Mouse (Mus musculus) cerebellum, adult (tissue): ENCODE measurements around the gene Polr2e.
A peak's percentile ranks its signal among the peaks of the same experiment; 100 is the strongest.

Experiments used
- ATAC-seq: cut with Nextera tagmentation; 2 replicates; pipeline ENCODE4 v1.9.2; 2017; ENCODE audit warnings: mild to moderate bottlenecking, moderate library complexity, mixed read lengths; ENCODE audit not compliant: insufficient number of reproducible peaks, low FRiP score, low TSS enrichment

The Polr2e gene

DNA sequence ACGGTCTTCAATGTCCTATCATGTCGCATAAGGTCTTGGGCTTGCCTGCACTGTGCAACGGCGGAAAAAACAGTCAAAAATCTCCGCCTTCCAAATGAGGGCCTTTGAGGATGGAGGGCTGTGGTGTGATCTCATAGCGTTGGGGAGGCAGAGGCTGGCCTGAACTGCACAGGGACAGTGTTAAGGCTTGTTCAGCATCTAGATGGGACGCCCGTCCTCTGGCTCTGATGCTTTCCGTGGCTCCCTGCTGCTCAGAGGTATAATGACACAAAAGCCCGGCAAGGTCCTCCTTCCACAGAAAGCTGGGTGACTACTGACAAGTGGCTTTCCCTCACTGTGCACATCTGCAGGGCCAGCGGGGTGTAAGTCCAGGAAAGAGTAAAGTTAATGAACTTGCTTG, 19.4 kb downstream of the Polr2e start:
- ATAC-seq, result no peak

DNA sequence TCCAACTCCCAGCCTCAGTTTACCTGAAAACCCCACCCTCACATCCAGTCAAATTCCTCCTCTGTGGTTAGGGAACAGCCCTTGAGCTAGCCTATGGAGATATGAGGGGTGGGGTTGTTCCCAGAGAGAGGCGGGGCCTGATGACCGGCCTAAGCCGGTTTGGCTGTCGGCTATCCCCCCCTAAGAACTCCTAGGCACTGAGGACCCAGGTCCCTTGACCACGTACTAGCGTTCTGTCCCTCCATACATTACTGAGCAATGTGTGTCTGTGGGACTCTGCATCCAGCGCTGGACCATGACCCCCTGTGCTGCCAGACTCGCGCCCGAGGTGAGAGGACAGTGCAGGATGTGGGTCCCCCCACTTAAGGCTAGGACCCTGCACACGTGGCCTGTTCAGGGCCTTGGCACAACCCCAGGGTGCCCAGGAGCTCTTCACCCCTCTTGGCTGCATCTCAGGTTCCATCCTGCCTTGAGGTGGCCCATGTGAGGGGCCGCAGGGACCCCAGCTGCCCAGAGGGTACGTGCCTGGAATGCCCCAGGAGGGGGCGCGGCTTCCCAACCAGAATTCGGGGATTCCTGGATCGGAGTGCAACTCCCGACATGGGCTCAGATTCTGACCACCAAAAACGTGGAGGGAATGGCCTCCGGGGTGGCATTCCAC, 20.0 kb downstream of the Polr2e start:
- no peak for ATAC-seq

DNA sequence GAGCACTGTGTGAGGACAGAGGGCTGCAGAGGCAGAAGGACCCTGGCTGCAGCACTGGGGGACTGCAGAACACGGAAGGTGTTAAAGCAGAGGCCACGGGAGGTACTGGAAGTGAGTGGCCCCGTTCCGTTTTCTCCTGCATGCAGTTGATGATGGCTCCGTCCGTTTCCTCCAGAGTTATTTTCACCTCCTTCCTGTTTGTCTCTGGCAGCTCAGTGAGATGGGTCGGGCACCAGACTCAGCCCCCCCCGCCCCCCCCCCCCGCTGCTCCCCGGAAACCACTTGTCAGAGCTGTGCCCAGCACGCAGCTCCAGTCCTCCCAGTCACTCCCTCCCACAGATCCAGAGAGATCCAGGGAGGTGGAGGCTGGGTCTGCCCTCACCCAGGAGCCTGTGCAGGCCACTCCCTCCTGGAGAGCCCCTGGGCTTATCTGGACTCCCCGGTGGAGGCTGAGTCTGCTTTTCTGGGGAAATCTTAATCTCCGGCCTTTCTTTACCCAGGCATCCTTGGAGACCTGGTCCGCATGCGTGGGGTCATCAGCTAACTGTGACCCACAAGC, 20.8 kb downstream of the Polr2e start:
- no peak for ATAC-seq

DNA sequence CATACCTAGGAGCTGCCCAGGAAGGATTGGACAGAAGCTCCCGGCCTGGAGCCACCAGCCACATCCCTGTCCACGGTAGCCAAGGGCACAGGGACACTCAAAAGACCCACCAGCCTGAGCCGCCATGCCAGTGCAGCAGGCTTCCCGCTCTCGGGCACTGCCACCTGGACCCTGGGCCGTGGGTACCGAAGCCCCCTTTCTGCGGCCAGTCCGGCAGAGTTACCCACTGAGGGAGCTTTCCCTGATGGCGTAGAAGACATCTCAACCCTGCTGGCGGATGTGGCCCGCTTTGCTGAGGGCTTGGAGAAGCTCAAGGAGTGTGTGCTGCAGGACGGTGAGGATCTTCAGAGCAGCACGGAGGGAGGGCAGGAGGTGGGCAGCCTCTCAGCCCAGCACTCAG, 21.8 kb downstream of the Polr2e start:
- no peak for ATAC-seq

DNA sequence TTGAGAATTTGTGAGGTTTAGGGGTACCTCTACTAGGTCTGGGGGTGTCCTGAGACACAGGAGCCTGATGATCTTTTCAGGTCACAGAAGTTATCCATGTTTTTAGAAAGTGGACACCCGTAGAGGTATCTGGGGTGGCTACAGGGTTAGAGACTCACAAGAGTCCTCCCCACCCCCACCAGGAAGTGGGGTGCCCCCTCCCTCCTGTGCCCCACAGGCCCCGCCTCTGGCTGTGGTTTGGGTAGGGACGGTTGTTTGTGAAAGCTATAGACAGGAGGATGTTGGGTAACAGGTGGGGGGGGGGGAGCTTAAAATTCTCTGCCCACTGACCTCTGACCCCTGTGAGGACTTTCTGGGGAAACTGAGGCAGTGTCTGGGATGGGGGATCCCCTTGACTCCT, 22.2 kb downstream of the Polr2e start:
- ATAC-seq, result no peak

DNA sequence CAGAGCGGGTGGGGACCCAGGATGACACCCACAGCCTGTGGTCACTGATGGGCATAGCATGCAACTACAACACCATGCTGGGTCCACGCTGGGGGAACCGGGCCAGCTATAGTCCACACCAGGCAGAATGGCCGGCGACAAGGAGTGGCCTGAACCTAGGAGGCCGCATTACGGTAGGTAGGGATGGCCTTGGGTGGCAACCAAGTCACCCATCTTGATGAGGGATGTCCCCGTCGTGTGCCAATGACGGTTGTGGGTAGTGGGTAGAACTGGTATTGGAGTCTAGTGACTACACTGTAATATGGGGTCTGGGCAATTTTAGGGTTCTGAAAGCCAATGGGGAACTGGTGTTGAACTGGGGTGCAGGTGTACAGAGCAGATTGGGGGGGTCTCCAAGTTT, 22.7 kb downstream of the Polr2e start:
- no peak for ATAC-seq

DNA sequence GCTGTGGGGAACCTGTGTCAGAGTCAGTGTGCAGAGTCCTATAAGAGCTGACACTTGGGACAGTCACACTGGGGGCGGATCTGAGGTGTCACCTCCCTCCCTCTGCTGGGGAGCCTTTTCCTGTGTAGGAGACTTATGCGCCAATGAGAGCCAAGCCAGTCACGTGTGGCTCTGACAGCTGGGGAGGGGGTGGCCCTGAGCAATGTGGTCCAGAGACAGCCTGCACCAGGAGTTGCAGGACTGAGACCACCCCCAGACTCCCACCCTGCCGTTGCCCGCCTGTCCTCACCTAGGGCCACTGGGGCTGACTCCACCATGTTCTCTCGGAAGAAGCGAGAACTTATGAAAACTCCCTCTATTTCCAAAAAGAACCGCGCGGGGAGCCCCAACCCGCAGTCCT, 23.1 kb downstream of the Polr2e start, which contains the start of gene Arhgap45:
TSS of gene Arhgap45 (plus strand) at position 143 of the 400 bp plus-strand sequence.
- no peak for ATAC-seq

DNA sequence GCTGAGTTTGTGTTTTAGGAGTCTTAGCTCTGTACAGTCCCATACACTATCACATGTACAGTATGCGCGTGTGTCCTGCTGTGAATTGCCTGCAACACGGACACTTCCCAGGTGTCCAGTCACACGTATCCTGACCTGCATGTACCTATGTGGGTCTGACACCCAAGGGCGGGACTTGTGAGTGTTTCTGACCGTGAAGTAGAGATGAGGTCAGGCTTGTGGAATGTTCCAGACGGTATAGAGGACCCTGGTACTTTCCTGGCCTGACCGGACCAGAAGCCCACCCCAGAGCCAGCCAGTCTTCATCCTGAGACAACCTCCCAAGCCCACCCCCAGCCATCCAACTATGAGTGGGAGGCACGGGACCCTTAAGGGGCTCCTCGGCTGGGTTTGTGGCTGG, 24.0 kb downstream of the Polr2e start:
- ATAC-seq, result no peak

DNA sequence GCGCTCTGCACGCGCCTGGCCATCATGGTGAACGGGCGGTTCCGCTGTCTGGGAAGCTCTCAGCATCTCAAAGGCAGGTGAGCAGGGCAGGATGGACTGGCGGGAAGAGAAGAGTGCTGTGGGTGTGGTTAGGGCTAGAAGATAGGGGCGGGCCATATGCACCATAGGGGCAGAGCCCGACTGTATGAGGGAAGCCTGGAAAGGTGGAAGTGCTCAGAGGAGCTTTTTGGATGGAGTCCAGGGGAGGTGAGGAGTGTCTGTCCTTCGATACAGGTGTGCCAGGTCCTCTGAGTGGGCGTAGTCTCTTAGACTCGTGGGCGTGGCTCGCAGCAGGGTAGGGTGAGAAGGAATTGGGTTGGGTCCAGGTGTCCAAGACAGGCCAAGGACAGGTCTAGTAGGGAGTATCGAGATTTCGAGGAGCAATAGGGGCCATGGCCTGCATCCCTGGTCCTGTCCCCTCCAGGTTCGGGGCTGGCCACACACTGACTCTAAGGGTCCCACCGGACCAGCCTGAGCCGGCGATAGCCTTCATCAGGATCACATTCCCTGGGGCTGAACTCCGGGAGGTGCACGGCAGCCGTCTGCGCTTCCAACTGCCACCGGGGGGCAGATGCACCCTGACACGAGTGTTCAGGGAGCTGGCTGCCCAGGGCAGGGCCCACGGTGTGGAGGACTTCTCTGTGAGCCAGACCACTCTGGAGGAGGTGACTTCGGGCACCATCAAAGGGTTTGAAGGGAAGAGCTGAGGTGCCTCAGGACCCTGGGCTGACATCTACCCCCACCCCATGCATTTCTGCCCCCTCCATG, 24.9 kb downstream of the Polr2e start:
- no peak for ATAC-seq

DNA sequence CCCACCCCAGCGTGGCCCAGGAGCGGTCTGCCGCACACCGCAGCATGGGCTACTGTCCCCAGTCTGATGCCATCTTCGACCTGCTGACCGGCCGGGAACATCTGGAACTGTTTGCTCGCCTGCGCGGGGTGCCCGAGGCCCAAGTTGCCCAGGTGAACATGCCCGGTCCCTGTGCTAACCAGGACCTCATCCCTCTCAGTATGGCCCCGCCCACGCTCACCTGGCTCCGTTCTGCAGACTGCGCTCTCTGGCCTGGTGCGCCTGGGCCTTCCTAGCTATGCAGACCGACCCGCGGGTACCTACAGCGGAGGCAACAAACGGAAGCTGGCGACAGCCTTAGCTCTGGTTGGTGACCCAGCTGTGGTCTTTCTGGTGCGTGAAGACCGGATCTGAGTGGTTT, 26.0 kb downstream of the Polr2e start:
- ATAC-seq, result no peak

DNA sequence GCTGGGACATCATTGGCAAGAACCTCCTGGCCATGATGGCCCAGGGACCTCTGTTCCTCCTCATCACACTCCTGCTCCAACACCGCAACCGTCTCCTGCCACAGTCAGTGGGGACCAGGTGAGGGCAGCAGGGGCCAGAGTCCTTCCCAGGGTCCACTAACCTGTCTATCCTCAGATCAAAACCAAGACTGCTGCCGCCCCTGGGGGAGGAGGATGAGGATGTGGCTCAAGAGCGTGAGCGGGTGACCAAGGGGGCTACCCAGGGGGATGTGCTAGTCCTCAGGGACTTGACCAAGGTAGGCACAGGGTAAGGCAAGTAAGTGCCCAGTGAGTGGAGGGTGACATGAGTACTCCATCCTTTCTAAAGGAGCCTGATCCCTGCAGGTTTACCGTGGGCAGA, 27.9 kb downstream of the Polr2e start:
- ATAC-seq, result no peak

DNA sequence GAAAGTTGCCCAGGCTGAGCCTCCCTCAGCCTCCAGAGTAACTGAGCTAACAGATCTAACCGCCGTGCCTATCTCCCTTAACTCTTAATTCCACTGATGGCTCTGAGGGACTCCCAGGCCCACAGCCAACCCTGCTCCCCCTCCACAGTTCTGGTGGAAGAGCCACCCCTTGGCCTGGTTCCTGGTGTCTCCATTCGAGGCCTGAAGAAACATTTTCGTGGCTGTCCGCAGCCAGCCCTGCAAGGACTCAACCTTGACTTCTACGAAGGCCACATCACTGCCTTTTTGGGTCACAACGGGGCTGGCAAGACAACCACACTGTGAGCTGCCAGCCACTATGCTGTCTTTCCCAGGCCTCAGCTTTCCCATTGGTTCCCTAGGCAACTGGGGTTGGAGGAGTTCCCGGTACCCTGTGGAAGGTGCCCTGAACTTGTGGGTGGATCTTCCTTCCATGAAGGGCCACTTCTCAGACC, 35.3 kb downstream of the Polr2e start:
- ATAC-seq, result no peak

DNA sequence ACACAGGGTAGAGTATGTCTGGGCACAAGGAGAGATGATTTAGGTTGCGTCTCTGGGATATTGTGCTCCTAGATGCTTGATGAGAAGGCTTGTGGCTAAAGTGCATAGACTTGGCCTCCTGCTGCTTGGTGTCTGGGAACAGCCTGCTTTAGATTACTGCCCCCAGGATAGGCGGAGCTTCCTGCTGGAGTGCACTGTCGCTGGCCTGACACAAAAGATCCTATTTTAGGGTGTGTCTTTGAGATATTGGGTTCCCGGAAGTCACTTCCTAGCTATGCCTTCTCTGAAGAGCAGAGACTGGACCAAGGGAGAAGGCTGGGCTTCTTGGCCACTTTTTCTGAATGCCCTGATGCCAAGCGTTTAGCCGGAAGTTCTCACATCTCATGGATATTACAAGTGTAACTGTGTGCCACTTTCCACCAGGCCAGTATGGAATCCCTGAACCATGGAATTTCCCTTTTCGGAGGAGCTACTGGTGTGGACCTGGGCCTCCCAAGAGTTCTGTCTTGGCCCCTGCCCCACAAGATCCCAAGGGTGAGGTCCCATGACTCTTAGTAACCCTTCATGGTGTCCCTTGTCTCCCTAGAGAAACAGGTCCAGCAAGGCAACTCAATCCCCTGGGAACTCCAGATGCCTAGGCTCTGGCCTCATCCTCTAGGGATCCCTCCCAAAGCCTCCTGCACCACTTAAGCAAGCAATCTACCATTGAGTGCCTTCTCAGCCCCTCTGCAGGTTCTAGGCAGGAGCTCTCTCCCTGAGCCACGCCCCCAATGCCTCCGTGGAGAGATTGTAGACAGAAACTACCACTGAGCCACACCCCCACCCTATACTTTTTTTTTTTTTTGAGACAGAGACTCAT, 36.0 kb downstream of the Polr2e start:
- ATAC-seq, result no peak

DNA sequence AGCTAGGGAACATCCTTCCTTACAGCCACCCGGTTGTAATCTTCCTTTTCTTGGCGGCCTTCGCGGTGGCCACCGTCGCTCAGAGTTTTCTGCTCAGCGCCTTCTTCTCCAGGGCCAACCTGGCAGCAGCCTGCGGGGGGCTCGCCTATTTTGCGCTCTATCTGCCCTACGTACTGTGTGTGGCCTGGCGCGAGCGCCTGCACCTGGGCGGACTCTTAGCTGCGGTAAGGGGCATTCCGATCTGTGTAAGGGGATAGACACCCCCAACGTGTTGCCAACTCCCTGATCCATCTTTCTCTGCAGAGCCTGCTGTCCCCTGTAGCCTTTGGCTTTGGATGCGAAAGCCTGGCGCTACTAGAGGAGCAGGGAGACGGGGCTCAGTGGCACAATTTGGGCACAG, 36.8 kb downstream of the Polr2e start:
- no peak for ATAC-seq

DNA sequence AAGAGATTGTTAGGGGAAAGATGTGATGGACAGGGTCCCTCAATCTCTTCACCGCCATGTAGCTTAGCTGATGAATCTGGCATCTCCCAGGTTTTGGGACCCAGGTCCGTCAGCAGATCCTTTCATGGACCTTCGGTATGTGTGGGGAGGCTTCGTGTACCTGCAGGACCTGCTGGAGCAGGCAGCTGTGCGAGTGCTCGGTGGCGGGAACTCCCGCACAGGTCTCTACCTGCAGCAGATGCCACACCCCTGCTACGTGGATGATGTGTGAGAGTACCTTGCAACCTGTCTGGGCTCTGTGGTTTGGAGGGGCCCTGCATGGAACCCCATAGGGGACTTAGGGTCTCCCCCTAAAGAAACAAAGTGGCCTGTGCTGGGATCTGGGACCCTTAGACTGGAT, 37.6 kb downstream of the Polr2e start:
- ATAC-seq, result no peak

DNA sequence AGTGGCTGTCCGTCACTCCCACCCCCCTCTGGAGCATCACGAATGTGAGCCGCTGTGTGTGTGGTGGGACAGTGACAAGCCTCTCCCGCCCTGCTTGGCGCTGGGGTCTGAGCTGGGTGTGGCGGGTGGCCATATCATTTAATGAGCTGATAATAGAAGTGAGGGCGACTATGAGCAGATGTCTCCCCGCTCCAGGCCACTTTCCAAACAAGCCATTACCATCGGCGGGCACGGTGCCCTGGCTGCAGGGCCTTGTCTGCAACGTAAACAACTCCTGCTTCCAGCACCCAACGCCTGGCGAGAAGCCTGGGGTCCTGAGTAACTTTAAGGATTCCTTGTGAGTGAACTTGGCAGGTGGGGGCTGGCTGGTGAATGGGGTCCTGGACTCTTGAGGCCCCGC, 41.8 kb downstream of the Polr2e start:
- no peak for ATAC-seq

DNA sequence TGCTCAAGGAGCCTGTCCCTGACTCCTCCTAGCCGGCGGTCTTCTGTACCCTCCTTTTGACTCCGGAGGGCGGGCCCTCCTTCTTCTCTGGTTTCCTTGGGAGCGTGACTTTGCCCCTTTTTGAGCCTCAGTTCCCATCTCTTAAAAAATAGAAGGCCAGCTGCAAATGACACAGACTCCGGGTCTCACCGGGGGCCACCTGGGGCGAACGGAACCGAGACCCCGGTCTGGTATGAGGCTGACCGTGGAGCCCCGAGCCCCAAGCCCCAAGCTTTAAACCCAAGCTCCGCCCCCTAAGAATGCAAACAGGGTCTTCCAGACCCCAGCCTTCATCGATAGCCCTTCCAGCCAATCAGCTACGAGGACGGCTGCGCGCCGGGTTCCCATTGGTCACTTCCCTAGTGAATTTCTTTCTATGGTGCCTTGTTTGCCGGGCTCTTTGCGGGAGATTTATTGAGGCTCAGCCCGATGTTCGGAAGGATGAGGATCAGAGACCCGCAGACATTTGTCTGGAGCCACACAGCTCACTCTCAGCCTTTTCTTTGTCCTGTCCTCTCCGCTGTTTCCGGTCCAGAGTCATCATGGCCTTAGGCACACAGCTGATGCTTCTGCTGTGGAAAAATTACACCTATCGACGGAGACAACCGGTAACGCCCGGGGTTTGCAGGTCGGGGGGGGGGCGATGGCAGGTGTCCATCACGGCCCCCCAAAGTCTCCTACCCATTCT, 42.4 kb downstream of the Polr2e start:
- peak; percentile 63; the same call in 1 of the 2 replicates for ATAC-seq

DNA sequence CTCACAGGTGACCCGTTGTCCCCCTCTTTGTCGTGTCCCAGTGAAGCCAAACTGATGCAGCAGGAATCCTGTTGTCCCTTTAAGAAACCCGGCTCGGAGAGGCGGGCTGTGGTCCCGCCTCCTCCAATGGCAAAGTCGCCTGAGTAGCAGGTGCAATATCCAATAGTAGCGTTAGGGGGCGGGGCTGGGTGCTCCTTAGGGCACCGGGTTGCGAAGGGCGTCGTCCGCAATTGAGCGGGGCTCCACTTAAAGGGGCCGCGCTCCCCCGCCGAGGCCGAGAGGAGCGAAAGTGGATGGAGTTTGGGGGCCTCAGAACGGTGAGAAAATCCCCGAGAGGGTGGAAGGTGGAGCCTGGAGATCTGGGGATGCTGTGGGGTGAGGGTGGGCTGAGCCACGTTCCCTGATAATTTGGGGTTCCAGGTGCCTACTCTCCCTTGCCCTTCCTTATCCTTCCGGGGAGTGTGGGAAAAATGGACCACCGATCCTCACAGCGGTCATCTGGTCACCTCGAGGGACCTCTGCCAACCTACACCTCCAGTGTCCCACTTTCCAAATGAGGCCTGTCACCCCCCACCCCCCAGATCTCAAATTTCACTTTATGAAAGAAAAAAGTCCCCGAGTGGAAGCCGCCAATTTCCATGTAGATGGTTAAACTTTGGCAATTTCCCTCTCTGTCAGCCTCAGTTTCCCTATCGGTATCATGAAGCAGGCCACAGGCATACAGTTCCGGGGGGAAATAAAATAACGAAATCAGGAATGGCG, 43.1 kb downstream of the Polr2e start, which contains the start of gene Abca7:
TSS of gene Abca7 (plus strand) at position 223 of the 762 bp plus-strand sequence.
- ATAC-seq, result peak; percentile 89

DNA sequence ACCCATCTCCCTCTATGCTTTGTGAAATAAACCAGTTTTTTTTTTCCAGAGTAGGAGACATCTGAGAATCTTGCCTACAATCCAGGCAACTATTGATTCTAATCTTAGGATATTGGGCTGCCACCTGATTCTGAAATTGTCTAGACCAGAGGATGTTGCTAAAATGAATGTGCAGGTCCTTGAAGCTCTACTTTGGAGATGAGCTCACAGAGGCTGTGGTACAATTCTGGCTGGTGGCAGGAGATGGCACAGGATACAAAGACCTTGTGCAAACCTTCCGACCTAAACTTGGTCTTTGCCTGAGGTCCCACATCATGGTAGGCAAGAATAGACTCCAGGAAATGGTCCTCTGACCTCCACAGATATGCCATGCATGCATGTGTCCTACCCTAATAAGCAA, 44.0 kb downstream of the Polr2e start:
- no peak for ATAC-seq
